Mouse (Mus musculus): ENCODE results near the gene Morf4l2. TPM values are rescaled to one million over a fixed set of nuclear protein-coding genes. Genes with fewer than 3 reads are reported as not detected.
"Not testable (repeated sequence)": the region's sequence is repeated elsewhere in the genome, so short reads cannot be mapped to it uniquely, and the experiment has no call there.

Morf4l2 gene
- polyA plus RNA-seq, 1 experiment from 2014 or later, result 261 TPM

GRCm38 (mm10) chrX:136691606-136692293 is 51.7 kb downstream of the Morf4l2 start:
- 53% methylated on average over 3 of the region's 3 CpGs for WGBS (ENCODE audit: insufficient replicate concordance)

More at GRCm38 (mm10) chrX:136691606-136692293, 51.7 kb downstream of the Morf4l2 start:
- H3K9ac ChIP-seq; H3K4me2 ChIP-seq; H3K36me3 ChIP-seq; H3K27me3 ChIP-seq (replicated peaks); H3K4me1 ChIP-seq; H3K9me3 ChIP-seq (replicated peaks); ATAC-seq; H3K27ac ChIP-seq; H3K4me3 ChIP-seq: not testable (repeated sequence)

Other genes with a start within 250 kb of the Morf4l2 start
- not detected in 2 replicates for gene Kir3dl1, start 225.7 kb downstream of the Morf4l2 start, polyA plus RNA-seq (2016; fragmentation: Nextera tagmentation; extraction: Ambion mirVana)
- not detected in 2 replicates for gene Kir3dl2, start 199.6 kb downstream of the Morf4l2 start, polyA plus RNA-seq (2016; fragmentation: Nextera tagmentation; extraction: Ambion mirVana)
- 1.0 and 1.2 TPM in 2 replicates for gene Tceal3, start 152.8 kb downstream of the Morf4l2 start, polyA plus RNA-seq (2016; fragmentation: Nextera tagmentation; extraction: Ambion mirVana)
- gene Tceal1, start 35.7 kb downstream of the Morf4l2 start, polyA plus RNA-seq (2016; fragmentation: Nextera tagmentation; extraction: Ambion mirVana), result 1.0 and 1.4 TPM in 2 replicates
- gene Glra4, start 36.5 kb upstream of the Morf4l2 start, polyA plus RNA-seq (2016; fragmentation: Nextera tagmentation; extraction: Ambion mirVana), result not detected in 2 replicates
- gene Plp1, start 79.0 kb upstream of the Morf4l2 start, polyA plus RNA-seq (2016; fragmentation: Nextera tagmentation; extraction: Ambion mirVana), result 0.91 and 1.0 TPM in 2 replicates
- not detected in 2 replicates for gene Rab9b, start 125.1 kb upstream of the Morf4l2 start, polyA plus RNA-seq (2016; fragmentation: Nextera tagmentation; extraction: Ambion mirVana)
- gene H2bfm, start 183.6 kb upstream of the Morf4l2 start, polyA plus RNA-seq (2016; fragmentation: Nextera tagmentation; extraction: Ambion mirVana), result not detected in 2 replicates
- 7.2 TPM in 2 replicates for gene Tmsb15b2, start 231.8 kb upstream of the Morf4l2 start, polyA plus RNA-seq (2016; fragmentation: Nextera tagmentation; extraction: Ambion mirVana)
- 0.29 and 0.74 TPM in 2 replicates for gene Tmsb15l, start 233.2 kb upstream of the Morf4l2 start, polyA plus RNA-seq (2016; fragmentation: Nextera tagmentation; extraction: Ambion mirVana)
- 5.0 and 5.2 TPM in 2 replicates for gene Tmsb15b1, start 233.2 kb upstream of the Morf4l2 start, polyA plus RNA-seq (2016; fragmentation: Nextera tagmentation; extraction: Ambion mirVana)
- gene Zcchc18, start 249.5 kb upstream of the Morf4l2 start, polyA plus RNA-seq (2016; fragmentation: Nextera tagmentation; extraction: Ambion mirVana), result 0.67 and 0.91 TPM in 2 replicates